Mouse (Mus musculus) midbrain, embryonic 11.5 days (tissue): ENCODE data around the gene Gm2022. TPM values are rescaled to one million over a fixed set of nuclear protein-coding genes. Genes with fewer than 3 reads are reported as not detected.

Experiments used
- polyA plus RNA-seq: library from polyadenylated mRNA; unstranded; fragments of >200 nt; fragmentation: Nextera tagmentation; extraction: Ambion mirVana; gene quantifications from 2 replicates; pipeline ENCODE4 v1.2.1, GENCODE M21; 2014

Gene Gm2022
- polyA plus RNA-seq, 1 experiment from 2014 or later: not detected

Other genes starting within 250 kb of the Gm2022 start
- gene Gm21319, start 119.6 kb upstream of the Gm2022 start, polyA plus RNA-seq: not detected in 2 replicates
- gene Gm21936, start 99.9 kb upstream of the Gm2022 start, polyA plus RNA-seq: not detected in 2 replicates
- not detected in 2 replicates for gene BB287469, start 78.8 kb upstream of the Gm2022 start, polyA plus RNA-seq
- gene Gm2001, start 53.0 kb upstream of the Gm2022 start, polyA plus RNA-seq: not detected in 2 replicates
- gene Gm2016, start 21.3 kb upstream of the Gm2022 start, polyA plus RNA-seq: not detected in 2 replicates
- not detected in 2 replicates for gene Gm2035, start 24.5 kb downstream of the Gm2022 start, polyA plus RNA-seq
- gene Gm2042, start 58.7 kb downstream of the Gm2022 start, polyA plus RNA-seq: not detected in 2 replicates
- not detected in 2 replicates for gene Gm2075, start 116.5 kb downstream of the Gm2022 start, polyA plus RNA-seq
- gene Gm6803, start 123.4 kb downstream of the Gm2022 start, polyA plus RNA-seq: not detected in 2 replicates
- gene Gm2056, start 131.6 kb downstream of the Gm2022 start, polyA plus RNA-seq: not detected in 2 replicates
- gene Gm16368, start 188.3 kb downstream of the Gm2022 start, polyA plus RNA-seq: not detected in 2 replicates